Mouse (Mus musculus): Measurements from ENCODE around the gene E2f2.

GRCm38 (mm10) chr4:136154462-136154861 is 17.7 kb upstream of the E2f2 start:
- TF ChIP-seq CTCF (IDR thresholded peaks at IDR 0.05; ENCODE audit: low read depth) (no peak), EP300 (optimal IDR thresholded peaks at IDR 0.05) (no peak)
